Comparison of ENCODE assay signal across 8 mouse cellular contexts in genomic region chr4:155409058-155409776, GRCm38 (mm10). TPM values are rescaled to one million over a fixed set of nuclear protein-coding genes. Genes with fewer than 3 reads are reported as not detected.
A peak's percentile ranks its signal among the peaks of the same experiment; 100 is the strongest.
DNase-seq lines count a peak whose midpoint lies in the region; ATAC-seq and TF ChIP-seq lines count a peak whose summit lies in the region.

TSS of gene Cfap74 (plus strand) at chr4:155409190.

- peak within 1 kb of the TSS; percentile 41 for H3ac ChIP-seq in C2C12 (ENCODE audit: control insufficient read depth, insufficient read length, low read depth)

- no peaks in the 10 kb centered on the region for H3K79me2 ChIP-seq in C2C12 (ENCODE audit: control insufficient read depth, insufficient read depth)

- peak; percentile 96 for DNase-seq in brain, adult 2 months (ENCODE audit: low read depth, low spot score)
- DNase-seq in fibroblast of lung, adult 2 months (ENCODE audit: low read depth): peak; percentile 82
- DNase-seq in liver: peak; percentile 58
- peak; percentile 23 to 60 for DNase-seq in natural killer cell, adult 2 months (ENCODE audit: low spot score in 2 of 2)

- H3K79me3 ChIP-seq in C2C12 (ENCODE audit: low read depth): no peaks in the 10 kb centered on the region

- peaks cover 12% of the 10 kb centered on the region for H3K4me1 ChIP-seq in heart, embryonic 13.5 days
- peaks cover 6% of the 10 kb centered on the region; the same call in 1 of the 2 replicates for H3K4me1 ChIP-seq in kidney, embryonic 16.5 days (ENCODE audit: insufficient read depth, low read length)
- H3K4me1 ChIP-seq in testis, adult 2 months (ENCODE audit: control insufficient read depth, insufficient read depth, low read length): peaks cover 3% of the 10 kb centered on the region

- under 1% methylated on average over 35 of the region's 35 CpGs for WGBS in heart, embryonic 13.5 days
- WGBS in kidney, embryonic 16.5 days: under 1% methylated on average over 35 of the region's 35 CpGs

- H3K27me3 ChIP-seq in C2C12 (ENCODE audit: control insufficient read depth, insufficient read depth, insufficient read length): peaks cover 8% of the 10 kb centered on the region
- 0 out of 2 replicates have a peak, but pooled peaks cover 5% of the 10 kb centered on the region for H3K27me3 ChIP-seq in heart, embryonic 13.5 days (replicated peaks)
- H3K27me3 ChIP-seq in kidney, embryonic 16.5 days (ENCODE audit: insufficient read depth, low read length): no peaks in the 10 kb centered on the region
- H3K27me3 ChIP-seq in testis, adult 2 months (ENCODE audit: control insufficient read depth, insufficient read depth, low read length): no peaks in the 10 kb centered on the region

- H3K27ac ChIP-seq in heart, embryonic 13.5 days (replicated peaks): no peak within 1 kb of the TSS
- H3K27ac ChIP-seq in kidney, embryonic 16.5 days (ENCODE audit: low read length): no peak within 1 kb of the TSS
- peak within 1 kb of the TSS; percentile 86 for H3K27ac ChIP-seq in testis, adult 2 months (ENCODE audit: control insufficient read depth, insufficient read depth, low read depth, low read length)

- ATAC-seq in heart, embryonic 13.5 days (ENCODE audit: extremely low read depth, insufficient number of reproducible peaks, low FRiP score, low TSS enrichment): peak; percentile 58; the same call in 1 of the 2 replicates
- ATAC-seq in kidney, embryonic 16.5 days (ENCODE audit: low FRiP score, low TSS enrichment): peak; percentile 97

- H3K4me3 ChIP-seq in C2C12 (ENCODE audit: insufficient read depth, poor library complexity, severe bottlenecking): peak within 1 kb of the TSS; percentile 14
- H3K4me3 ChIP-seq in heart, embryonic 13.5 days: peak within 1 kb of the TSS; percentile 58
- peak within 1 kb of the TSS; percentile 54 for H3K4me3 ChIP-seq in kidney, embryonic 16.5 days (ENCODE audit: low read length)
- peak within 1 kb of the TSS; percentile 88 for H3K4me3 ChIP-seq in testis, adult 2 months (ENCODE audit: control insufficient read depth, low read depth, low read length)

- H3K36me3 ChIP-seq in C2C12 (ENCODE audit: control insufficient read depth, insufficient read depth): no peaks in the 10 kb centered on the region
- H3K36me3 ChIP-seq in heart, embryonic 13.5 days: no peaks in the 10 kb centered on the region
- H3K36me3 ChIP-seq in kidney, embryonic 16.5 days (ENCODE audit: insufficient read depth, low read length): no peaks in the 10 kb centered on the region
- H3K36me3 ChIP-seq in testis, adult 2 months (ENCODE audit: control insufficient read depth, insufficient read depth, low read length): no peaks in the 10 kb centered on the region; the same call in 1 of the 2 replicates

- no peaks in the 10 kb centered on the region for H3K9me3 ChIP-seq in heart, embryonic 13.5 days
- peaks cover 2% of the 10 kb centered on the region; the same call in 1 of the 2 replicates for H3K9me3 ChIP-seq in kidney, embryonic 16.5 days (ENCODE audit: low read length)

- peak within 1 kb of the TSS; percentile 75 for H3K9ac ChIP-seq in heart, embryonic 13.5 days
- H3K9ac ChIP-seq in kidney, embryonic 16.5 days (replicated peaks; ENCODE audit: low read length): peak within 1 kb of the TSS; percentile 49

- H3K4me2 ChIP-seq in heart, embryonic 13.5 days: peak within 1 kb of the TSS; percentile 86
- peak within 1 kb of the TSS; percentile 74 for H3K4me2 ChIP-seq in kidney, embryonic 16.5 days (replicated peaks; ENCODE audit: low read depth, low read length)

- TF ChIP-seq CTCF in C2C12 (IDR thresholded peaks at IDR 0.05; ENCODE audit: control insufficient read depth, insufficient read depth, insufficient read length): no peak
- no peak for TF ChIP-seq CTCF in testis, adult 2 months (IDR thresholded peaks at IDR 0.05; ENCODE audit: control insufficient read depth, insufficient read depth, insufficient replicate concordance, low read depth, low read length)

- TF ChIP-seq POLR2A in testis, adult 2 months (IDR thresholded peaks at IDR 0.05; ENCODE audit: control insufficient read depth, low read depth, low read length): peak; percentile 83

TF ChIP-seq in C2C12, 6 proteins besides CTCF, POLR2A, EP300 and RAD21:
- TF ChIP-seq CEBPB (IDR thresholded peaks at IDR 0.05; ENCODE audit: low read depth) (no peak), USF1 (IDR thresholded peaks at IDR 0.05; ENCODE audit: low read depth) (peak; percentile 90), MAX (IDR thresholded peaks at IDR 0.05) (peak; percentile 41), FOSL1 (IDR thresholded peaks at IDR 0.05; ENCODE audit: insufficient read depth, low read length, poor library complexity, severe bottlenecking) (no peak)

RNA-seq across cellular contexts. Expression of gene Cfap74, which starts in this region (rescaled TPM):
- polyA plus RNA-seq in C2C12 (2012; fragmentation: generic; extraction: Trizol): 0.90 TPM
- polyA plus RNA-seq in heart, embryonic 13.5 days (2015; fragmentation: Nextera tagmentation; extraction: Ambion mirVana): 0.89 and 1.3 TPM in 2 replicates
- 1.5 and 1.8 TPM in 2 replicates for polyA plus RNA-seq in kidney, embryonic 16.5 days (2015; fragmentation: Nextera tagmentation; extraction: Ambion mirVana)
- polyA plus RNA-seq in testis, adult 2 months (2012; rRNA removed): 79.6 and 79.9 TPM in 2 replicates

Comparison
In these comparisons a context has a peak if more than half of its experiments do, and no peak if none do; other contexts are left out.
1. RNA of gene Cfap74 (polyA plus RNA-seq): 79.6 to 79.9 TPM in testis, adult 2 months; 1.5 to 1.8 TPM in kidney, embryonic 16.5 days, 0.89 to 1.3 TPM in heart, embryonic 13.5 days and 0.90 TPM in C2C12 (single experiment); every median in the first group is over 10 times any median in the second.
2. H3K4me3 ChIP-seq: peak in every context shown above with its lines; median percentile 88 in testis, adult 2 months; 58 in heart, embryonic 13.5 days; 54 in kidney, embryonic 16.5 days; 14 in C2C12.
3. DNase-seq: peak in every context shown above with its lines; median percentile 96 in brain, adult 2 months; 82 in fibroblast of lung, adult 2 months; 58 in liver; 42 in natural killer cell, adult 2 months.